Mouse (Mus musculus) testis, adult 2 months (tissue): ENCODE measurements around the gene Igsf11. TPM values are rescaled to one million over a fixed set of nuclear protein-coding genes. Genes with fewer than 3 reads are reported as not detected.

Experiments
- H3K27ac ChIP-seq: fragments of 200-500 bp; 2 replicates; pipeline ENCODE4 v1.5.1; 2012; ENCODE audit warnings: low read depth, low read length; ENCODE audit not compliant: control insufficient read depth, insufficient read depth
- H3K27me3 ChIP-seq: fragments of 200-500 bp; 2 replicates; pipeline ENCODE4 v1.6.1; 2012; ENCODE audit warnings: mild to moderate bottlenecking, low read length, moderate library complexity; ENCODE audit not compliant: control insufficient read depth, insufficient read depth
- H3K36me3 ChIP-seq: fragments of 200-500 bp; 2 replicates; pipeline ENCODE4 v1.6.1; 2012; ENCODE audit warnings: mild to moderate bottlenecking, low read length; ENCODE audit not compliant: control insufficient read depth, insufficient read depth
- H3K4me1 ChIP-seq: fragments of 200-500 bp; 2 replicates; pipeline ENCODE4 v1.6.1; 2012; ENCODE audit warnings: low read length; ENCODE audit not compliant: control insufficient read depth, insufficient read depth
- H3K4me3 ChIP-seq: fragments of 200-500 bp; 2 replicates; pipeline ENCODE4 v1.5.1; 2012; ENCODE audit warnings: low read depth, mild to moderate bottlenecking, low read length, moderate library complexity, mixed read lengths; ENCODE audit not compliant: control insufficient read depth
- CTCF ChIP-seq: fragments of 200-500 bp; IDR thresholded peaks from 2 replicates; pipeline ENCODE4 v1.5.1; 2012; ENCODE audit warnings: low read depth, mild to moderate bottlenecking, inconsistent platforms, low read length, moderate library complexity; ENCODE audit not compliant: control insufficient read depth, insufficient read depth, insufficient replicate concordance
- POLR2A ChIP-seq: fragments of 200-500 bp; IDR thresholded peaks from 2 replicates; pipeline ENCODE4 v1.6.1; 2012; ENCODE audit warnings: low read depth, mild to moderate bottlenecking, inconsistent platforms, low read length, moderate library complexity; ENCODE audit not compliant: control insufficient read depth
- polyA plus RNA-seq: library from polyadenylated mRNA; depleted of rRNA; stranded (reverse); fragments of >200 nt; gene quantifications from 2 replicates; pipeline ENCODE4 v1.2.3, GENCODE M21; 2012; rRNA removed

Igsf11 gene
- polyA plus RNA-seq, 1 experiment = 95.5 TPM

- Histone ChIP-seq H3K27me3 (no peaks in the 10 kb centered on the region), H3K36me3 (no peaks in the 10 kb centered on the region), H3K4me1 (no peaks in the 10 kb centered on the region), H3K27ac (no peak overlapping the region), H3K4me3 (no peak overlapping the region)
- TF ChIP-seq CTCF = no peak
- TF ChIP-seq POLR2A = no peak
Observed at GRCm38 (mm10) chr16:39071431-39071830, 179.0 kb downstream of the Igsf11 start.

Other genes with a start within 250 kb of the Igsf11 start
- gene Arhgap31, start 179.4 kb upstream of the Igsf11 start, polyA plus RNA-seq = 1.9 and 2.6 TPM in 2 replicates
- gene B4galt4, start 150.4 kb upstream of the Igsf11 start, polyA plus RNA-seq = 0.72 and 0.91 TPM in 2 replicates
- 2.1 TPM in 2 replicates for gene Upk1b, start 92.3 kb upstream of the Igsf11 start, polyA plus RNA-seq
- gene 4930435E12Rik, start 63.9 kb upstream of the Igsf11 start, polyA plus RNA-seq = 55.4 and 79.1 TPM in 2 replicates